Mouse (Mus musculus): ENCODE data around the gene 4931428L18Rik. TPM values are rescaled to one million over a fixed set of nuclear protein-coding genes. Genes with fewer than 3 reads are reported as not detected.

The 4931428L18Rik gene
- polyA plus RNA-seq, 1 experiment: 1.0 TPM

DNA sequence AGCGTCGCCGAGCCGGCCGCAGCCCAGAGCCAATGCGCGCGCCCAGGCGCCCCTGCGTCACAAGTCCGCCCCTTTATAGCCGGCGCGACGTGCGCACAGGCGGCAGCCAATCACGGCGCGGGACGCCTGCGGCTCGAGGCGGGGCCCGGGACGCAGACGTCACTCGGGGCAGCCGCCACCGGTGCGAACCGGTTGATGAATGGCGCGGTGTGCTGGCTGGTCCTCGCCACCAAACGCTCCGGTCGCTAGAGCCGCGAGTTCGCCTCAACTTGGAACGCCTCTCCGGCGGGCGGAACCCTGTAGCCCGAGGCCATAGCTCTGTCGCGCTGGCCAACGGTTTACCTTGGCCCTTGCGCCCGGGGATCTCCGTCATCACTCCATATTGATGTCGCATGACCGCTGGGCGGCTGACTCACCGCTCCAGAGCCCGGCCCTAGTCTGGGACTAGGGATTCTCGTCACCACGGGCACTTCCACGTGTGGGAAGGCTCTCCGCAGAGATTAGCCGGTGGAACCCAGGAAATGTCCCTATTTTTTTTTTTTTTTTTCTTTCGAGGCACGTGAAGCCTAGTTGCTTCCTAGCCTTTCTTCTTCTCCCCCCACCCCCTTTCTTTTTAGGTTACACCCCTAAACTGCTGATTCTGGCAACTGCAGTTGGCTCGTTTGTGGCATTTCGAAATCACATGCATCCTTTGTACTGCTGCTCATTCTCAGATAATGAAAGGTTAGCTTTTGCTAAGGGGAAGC, 272.6 kb downstream of the 4931428L18Rik start:
- Histone ChIP-seq H3K4me1 (ENCODE audit: control insufficient read depth, insufficient read depth, low read length) (peaks cover 1% of the 10 kb centered on the region), H3K9me3 (replicated peaks; ENCODE audit: control insufficient read depth, insufficient read depth, low read length, poor library complexity, severe bottlenecking) (no peaks in the 10 kb centered on the region), H3K4me3 (ENCODE audit: low read depth, low read length) (peak overlapping the region; percentile 87), H3K27me3 (ENCODE audit: control insufficient read depth, insufficient read depth, low read length, poor library complexity, severe bottlenecking) (no peaks in the 10 kb centered on the region), H3K9ac (ENCODE audit: low read depth, poor library complexity, severe bottlenecking) (peak overlapping the region; percentile 98), H3K27ac (ENCODE audit: insufficient read depth, low read length) (peak overlapping the region; percentile 85), H3K36me3 (ENCODE audit: control insufficient read depth, insufficient read depth, low read length, poor library complexity, severe bottlenecking) (peaks cover 13% of the 10 kb centered on the region)
- TF ChIP-seq POLR2A (IDR thresholded peaks at IDR 0.05; ENCODE audit: insufficient read depth, low read length): peak; percentile 37
- no peak for TF ChIP-seq EP300 (IDR thresholded peaks at IDR 0.05; ENCODE audit: insufficient read depth, low read depth, low read length)
- TF ChIP-seq CTCF (IDR thresholded peaks at IDR 0.05; ENCODE audit: low read depth, low read length): no peak

DNA sequence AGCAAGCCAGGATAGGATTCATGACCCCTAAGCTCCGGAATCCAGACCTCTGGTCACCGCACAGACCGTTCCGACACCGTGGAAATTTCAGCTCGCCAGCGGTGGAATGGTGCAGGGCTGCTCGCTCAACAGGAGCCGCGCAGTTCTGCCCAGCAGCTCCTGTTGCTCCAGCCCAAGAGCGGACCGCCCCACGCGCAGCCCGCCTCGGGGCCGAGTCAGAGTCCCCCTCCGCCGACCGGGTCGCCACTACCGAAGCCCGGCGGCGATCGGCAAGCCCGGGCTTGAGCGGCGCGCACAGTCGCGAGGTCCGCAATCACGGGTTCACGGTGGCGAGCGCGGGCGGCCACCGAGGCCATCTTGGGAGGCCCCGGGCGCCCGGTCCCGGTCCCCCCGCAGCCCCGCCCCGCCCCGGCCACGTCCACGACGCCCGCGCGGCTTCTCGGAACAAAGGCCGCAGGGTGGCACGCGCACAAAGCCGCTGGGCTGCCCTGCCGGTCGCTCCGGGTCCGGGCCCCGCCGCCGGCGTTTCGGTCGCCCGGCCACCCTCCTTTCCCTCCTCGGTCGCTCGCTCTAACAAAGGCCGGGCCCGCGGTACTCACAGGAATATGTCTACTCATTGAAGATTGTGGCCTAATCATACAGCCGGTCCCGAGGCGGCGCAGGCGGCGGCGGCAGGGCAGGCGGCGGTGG, 273.4 kb downstream of the 4931428L18Rik start:
- peak overlapping the region; percentile 100 for H3K4me3 ChIP-seq (ENCODE audit: low read depth, low read length)
- H3K9me3 ChIP-seq (replicated peaks; ENCODE audit: control insufficient read depth, insufficient read depth, low read length, poor library complexity, severe bottlenecking): no peaks in the 10 kb centered on the region
- no peaks in the 10 kb centered on the region for H3K27me3 ChIP-seq (ENCODE audit: control insufficient read depth, insufficient read depth, low read length, poor library complexity, severe bottlenecking)
- TF ChIP-seq EP300 (IDR thresholded peaks at IDR 0.05; ENCODE audit: insufficient read depth, low read depth, low read length) (no peak), CTCF (IDR thresholded peaks at IDR 0.05; ENCODE audit: low read depth, low read length) (no peak), POLR2A (IDR thresholded peaks at IDR 0.05; ENCODE audit: insufficient read depth, low read length) (no peak)
- peak overlapping the region; percentile 76 for H3K27ac ChIP-seq (ENCODE audit: insufficient read depth, low read length)
- peaks cover 1% of the 10 kb centered on the region for H3K4me1 ChIP-seq (ENCODE audit: control insufficient read depth, insufficient read depth, low read length)
- H3K9ac ChIP-seq (ENCODE audit: low read depth, poor library complexity, severe bottlenecking): peak overlapping the region; percentile 98
- peaks cover 21% of the 10 kb centered on the region for H3K36me3 ChIP-seq (ENCODE audit: control insufficient read depth, insufficient read depth, low read length, poor library complexity, severe bottlenecking)

DNA sequence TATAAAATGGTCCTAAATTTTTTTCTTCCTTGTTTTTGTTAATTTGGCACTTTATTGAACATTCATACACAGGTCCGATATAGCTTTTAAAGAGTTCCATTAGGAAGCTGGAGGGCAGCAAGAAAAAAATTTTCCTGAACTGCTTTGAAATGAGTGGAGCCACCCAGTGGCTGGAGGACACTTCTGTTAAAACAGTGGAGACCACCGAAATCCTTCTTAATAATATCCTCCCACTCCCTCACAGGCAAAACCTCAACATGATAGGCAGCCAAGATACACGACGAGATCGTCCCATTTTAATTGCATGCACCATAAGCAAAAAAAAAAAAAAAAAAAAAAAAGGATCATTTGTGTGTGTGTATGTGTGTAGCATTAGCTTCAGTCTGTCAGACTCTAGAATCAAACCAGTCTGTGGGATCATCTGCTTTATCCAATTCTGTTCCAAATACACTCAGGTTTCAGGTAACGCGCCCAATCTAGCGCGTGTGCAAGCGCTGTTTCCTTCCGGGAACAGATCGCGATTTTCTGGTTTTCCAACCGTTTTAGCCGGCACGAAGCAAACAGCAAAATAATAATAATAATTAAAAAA, 274.0 kb downstream of the 4931428L18Rik start:
- no peaks in the 10 kb centered on the region for H3K27me3 ChIP-seq (ENCODE audit: control insufficient read depth, insufficient read depth, low read length, poor library complexity, severe bottlenecking)
- peaks cover 1% of the 10 kb centered on the region for H3K4me1 ChIP-seq (ENCODE audit: control insufficient read depth, insufficient read depth, low read length)
- H3K9me3 ChIP-seq (replicated peaks; ENCODE audit: control insufficient read depth, insufficient read depth, low read length, poor library complexity, severe bottlenecking): no peaks in the 10 kb centered on the region
- H3K36me3 ChIP-seq (ENCODE audit: control insufficient read depth, insufficient read depth, low read length, poor library complexity, severe bottlenecking): peaks cover 28% of the 10 kb centered on the region
- H3K4me3 ChIP-seq (ENCODE audit: low read depth, low read length): peak overlapping the region; percentile 100
- TF ChIP-seq EP300 (IDR thresholded peaks at IDR 0.05; ENCODE audit: insufficient read depth, low read depth, low read length) (no peak), POLR2A (IDR thresholded peaks at IDR 0.05; ENCODE audit: insufficient read depth, low read length) (no peak), CTCF (IDR thresholded peaks at IDR 0.05; ENCODE audit: low read depth, low read length) (no peak)
- peak overlapping the region; percentile 76 for H3K27ac ChIP-seq (ENCODE audit: insufficient read depth, low read length)
- peak overlapping the region; percentile 98 for H3K9ac ChIP-seq (ENCODE audit: low read depth, poor library complexity, severe bottlenecking)

Other genes with a start within 250 kb of the 4931428L18Rik start
- gene AC153137.1, start 244.7 kb downstream of the 4931428L18Rik start, polyA plus RNA-seq (2011; ENCODE audit: insufficient read depth, insufficient read length, low read depth, missing spikeins): not detected in 2 replicates
- gene Lgsn, start 46.3 kb downstream of the 4931428L18Rik start, polyA plus RNA-seq (2011; ENCODE audit: insufficient read depth, insufficient read length, low read depth, missing spikeins): not detected in 2 replicates
- not detected in 2 replicates for gene Pih1d3, start 154 bp upstream of the 4931428L18Rik start, polyA plus RNA-seq (2011; ENCODE audit: insufficient read depth, insufficient read length, low read depth, missing spikeins)

Measured in ES-Bruce4 (cell line).